Mouse (Mus musculus) kidney, adult 2 months (tissue): ENCODE measurements at regions not wholly inside any gene's neighbourhood (a gene's known extent, or its start where the extent isn't known, plus 50 kb on each side); places are given as distances from the start of the nearest gene placed in this dataset.

Experiments
- CTCF ChIP-seq: fragments of 200-500 bp; conservative IDR thresholded peaks from 2 replicates; pipeline ENCODE4 v1.5.1; 2011; ENCODE audit warnings: low read depth, mild to moderate bottlenecking, control low read depth, low read length, moderate library complexity, mixed read lengths; ENCODE audit not compliant: insufficient read depth, insufficient read length
- POLR2A ChIP-seq: fragments of 200-500 bp; IDR thresholded peaks from one replicate; pipeline ENCODE4 v1.6.1; 2011; ENCODE audit warnings: low read depth, low read length, control low read depth

DNA sequence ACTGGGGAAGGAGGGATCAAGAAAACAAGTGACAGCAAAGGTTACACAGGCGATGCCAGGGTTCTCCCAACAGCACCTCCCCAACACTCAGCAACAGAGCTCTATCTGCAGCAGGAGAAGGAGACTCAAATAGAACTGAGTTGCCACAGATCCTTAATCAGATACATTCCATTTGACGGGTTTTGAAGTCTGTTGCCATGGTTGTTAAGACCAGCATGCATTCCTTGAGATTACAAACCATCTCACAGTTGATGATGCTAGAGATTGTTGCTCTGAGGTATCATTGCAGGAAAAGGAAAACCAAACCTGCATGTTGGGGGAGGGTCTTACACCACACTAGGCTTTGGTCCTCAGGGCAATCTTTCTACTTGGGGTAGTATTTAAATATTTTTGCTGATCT, 78.8 kb upstream of the Zfp462 start:
- TF ChIP-seq POLR2A (no peak), CTCF (no peak)
